Mouse (Mus musculus) retina, adult 2 months (tissue): ENCODE measurements at regions not wholly inside any gene's neighbourhood (a gene's known extent, or its start where the extent isn't known, plus 50 kb on each side); places are given as distances from the start of the nearest gene placed in this dataset.

Experiments
- DNase-seq: peaks from one replicate; pipeline ENCODE4 v3.0.0-alpha.2; 2012; ENCODE audit warnings: low read depth, low spot score

DNA sequence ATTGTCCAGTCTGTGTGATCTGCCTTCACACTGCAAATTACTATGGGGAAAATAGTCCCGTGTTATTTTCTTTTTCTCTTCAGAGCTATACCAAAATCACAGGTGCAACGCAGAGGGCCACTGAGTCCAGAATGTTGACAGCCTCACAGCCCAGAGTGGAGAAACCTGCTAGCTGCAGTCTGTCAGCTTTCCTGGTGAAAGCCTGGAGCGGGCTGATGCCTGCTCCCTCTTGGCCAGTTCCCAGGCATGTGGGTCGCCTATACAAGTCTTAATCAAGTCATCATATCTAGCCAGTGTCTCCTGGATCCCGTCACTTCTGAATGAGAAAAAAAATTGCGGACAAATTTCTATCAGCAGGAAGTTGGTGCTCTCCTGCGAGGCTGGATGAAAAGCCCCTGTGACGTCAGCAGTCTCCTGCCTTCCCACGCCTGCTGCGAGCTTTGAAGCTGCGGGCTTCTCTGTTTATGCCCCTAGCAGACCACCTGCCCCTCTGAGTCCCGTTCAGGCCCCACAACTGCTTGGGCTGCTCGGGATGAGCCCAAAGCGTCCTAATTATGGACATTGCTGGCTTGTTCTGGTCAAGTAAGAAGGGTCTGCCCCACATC is 227.1 kb upstream of the Hes1 start:
- DNase-seq = no peak

DNA sequence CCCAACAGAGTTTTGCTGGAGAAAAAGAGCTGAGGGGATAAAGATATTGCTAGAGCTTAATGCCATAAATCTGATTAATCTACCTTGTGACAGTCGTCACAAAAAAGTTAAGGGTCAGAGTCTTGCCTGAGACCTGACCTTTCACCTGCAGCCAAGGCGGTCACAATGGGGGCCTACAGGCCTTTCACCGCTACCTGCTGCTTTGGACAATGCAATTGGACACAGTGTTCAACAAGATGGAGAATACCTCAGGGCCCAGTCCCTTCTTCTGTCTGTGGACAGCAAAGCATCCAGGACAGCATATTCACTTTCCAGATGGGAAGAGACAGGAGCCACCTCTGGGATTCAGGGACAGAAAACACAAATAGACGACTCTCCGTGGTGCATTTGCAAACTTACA is 226.3 kb upstream of the Hes1 start:
- no peak for DNase-seq

DNA sequence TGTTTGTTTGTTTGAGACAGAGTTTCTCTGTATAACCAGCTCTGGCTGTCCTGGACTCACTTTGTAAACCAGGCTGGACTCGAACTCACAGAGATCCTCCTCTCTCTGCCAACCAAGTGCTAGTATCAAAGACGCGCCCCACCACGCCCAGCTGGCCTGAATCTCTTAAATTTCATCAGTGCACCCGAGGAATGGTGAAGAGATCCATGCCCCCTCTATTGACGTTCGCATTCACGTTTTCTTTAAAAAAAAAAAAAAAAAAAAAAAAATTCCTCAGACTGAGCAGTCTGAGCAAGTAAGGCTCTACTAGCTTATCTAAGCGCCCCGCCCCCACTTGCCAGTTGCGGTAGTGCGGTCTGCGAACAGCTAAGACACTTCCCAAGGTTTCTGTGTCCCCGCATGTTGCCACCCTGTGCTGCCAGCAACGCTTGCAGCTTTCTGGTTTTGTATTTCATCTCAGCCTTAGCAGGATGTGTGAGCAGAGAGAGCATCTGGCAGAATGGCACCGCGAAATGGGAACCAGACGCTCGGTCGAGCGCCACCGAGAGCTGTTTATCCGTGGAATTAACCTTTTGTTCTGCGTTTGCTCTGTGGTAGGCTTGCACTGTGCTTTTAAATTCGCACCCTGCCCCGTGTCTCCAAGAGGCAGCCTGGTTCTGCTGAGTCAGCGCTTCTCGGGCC is 225.1 kb upstream of the Hes1 start:
- no peak for DNase-seq

DNA sequence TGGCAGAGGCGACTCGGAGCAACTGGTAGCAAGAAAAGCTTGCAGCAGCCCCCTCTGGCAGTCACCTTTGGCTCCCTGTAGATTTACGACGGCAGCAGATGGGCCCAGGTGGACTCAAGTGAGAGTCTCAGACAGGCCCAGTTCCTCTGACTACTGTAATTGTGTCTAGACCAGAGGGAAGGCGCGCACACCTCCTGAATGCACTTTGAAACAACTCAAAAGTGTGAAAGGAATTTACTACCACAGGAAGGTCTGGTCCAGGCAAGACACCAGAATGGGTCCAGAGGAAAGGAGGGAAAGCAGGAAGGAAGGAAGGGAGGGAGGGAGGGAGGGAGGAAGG is 224.6 kb upstream of the Hes1 start:
- DNase-seq = no peak

DNA sequence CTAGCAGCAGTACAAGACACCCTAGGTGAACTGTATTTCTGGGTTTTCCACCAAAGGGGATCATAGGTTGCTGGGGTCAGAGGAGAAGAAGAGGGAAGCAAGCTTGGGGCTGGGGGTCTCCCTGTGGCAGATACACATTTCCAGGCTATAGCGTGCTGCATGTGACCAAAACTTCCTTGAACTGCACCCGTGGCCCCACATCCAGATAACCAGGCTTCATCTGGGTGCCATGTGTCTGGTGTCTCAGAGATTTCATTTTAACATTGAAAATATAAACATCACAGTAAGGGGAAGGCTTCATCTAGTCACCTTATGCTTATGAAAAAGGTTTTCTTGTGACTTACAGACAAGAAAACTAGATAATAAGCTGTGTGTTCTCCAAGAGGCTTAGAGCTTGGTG is 223.8 kb upstream of the Hes1 start:
- no peak for DNase-seq

DNA sequence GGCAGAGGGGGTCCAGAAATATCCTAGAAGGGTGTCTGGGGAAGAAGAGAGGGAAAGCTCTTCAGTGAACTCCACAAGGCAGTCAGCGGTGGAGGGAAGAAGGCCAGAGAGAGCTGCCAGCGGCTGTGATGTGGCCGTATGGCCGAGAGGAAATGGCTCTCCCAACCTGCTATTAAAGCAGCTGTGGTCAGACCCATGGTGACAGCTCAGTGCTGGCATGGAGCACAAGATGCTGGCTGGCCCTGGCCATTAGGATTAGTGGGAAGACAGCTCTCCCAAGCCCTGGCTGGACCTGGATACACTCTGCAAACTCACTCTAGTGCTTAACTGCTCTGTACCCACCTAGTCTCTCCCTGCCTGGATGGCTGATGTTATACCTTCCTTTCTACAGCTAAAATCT is 223.1 kb upstream of the Hes1 start:
- no peak for DNase-seq

DNA sequence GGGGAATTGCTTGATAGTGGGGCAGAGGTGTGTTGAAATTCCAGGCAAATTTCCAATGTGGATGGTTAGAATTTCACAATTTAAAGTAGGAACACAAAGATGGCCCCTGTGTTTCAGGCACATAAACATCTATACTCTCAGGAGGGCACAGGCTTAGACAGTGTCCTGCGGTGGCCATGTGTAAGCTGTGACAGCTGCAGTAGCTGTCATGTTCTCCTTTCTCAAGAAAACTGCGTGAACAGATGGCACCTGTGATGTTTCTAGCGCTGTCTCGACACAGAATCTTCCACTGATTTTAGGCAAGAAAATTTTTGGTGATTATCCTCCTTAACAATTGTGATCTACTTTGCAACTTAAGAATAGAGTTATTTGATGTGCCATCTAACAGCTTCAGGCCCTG is 222.1 kb upstream of the Hes1 start:
- DNase-seq = no peak

DNA sequence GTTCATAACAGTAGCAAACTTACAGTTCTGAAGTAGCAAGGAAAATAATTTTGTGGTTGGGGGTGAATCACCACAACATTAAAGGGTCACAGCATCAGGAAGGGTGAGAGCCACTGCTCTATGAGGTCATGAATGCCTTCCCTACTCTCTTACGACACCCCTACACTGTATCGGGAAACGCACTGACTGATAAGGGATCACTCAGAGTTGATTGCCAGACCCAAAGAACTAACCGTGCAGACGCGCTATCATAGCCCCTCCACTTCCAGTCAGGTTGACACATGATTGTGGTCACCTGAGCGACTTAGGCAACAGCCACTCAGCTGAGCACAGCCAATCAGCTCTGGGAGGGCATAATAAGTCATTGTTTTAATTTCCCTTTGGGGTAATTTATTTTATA is 220.7 kb upstream of the Hes1 start:
- DNase-seq = no peak

DNA sequence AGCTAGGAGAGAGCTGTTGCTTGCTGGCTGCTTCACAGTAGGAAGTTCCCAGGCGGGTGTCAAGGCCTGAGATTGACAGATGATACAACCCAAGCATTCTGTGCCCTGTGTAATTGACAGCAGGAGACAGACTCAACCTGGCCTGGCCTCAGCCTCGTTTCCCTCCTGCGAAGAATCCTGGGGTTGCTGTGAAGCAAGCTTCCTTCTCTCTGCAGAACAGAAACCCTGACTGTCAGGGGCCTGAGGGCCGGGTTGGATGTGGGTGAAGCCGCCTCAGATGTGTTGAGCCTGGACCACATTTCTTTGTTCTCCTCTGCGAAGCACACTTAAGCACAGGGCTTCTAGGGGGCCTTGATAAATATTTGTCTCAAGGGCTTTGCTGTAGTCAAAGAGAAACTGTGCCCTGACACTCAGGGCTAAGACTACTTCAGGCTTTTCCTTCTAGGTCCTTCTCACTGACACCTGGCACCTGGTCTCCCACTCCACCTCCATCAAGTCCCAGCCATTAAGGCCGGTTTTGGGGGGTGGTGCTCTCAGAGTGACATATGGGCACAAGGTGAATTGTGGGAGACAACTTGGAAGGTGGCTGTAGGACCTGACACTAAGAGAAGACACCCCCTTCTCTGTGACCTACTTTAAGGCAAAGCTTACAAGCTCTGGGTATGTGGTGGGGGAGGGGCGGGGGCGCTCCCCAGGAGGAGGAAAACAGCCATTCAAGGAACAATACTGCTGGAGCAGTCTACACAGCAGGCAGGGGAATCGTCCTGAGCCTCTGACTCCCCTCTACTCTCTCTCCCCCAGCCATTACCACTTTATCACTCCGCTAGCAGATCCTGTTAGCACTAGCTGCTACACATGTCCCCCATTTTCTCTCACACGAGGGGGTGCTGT is 219.2 kb upstream of the Hes1 start:
- DNase-seq = no peak

DNA sequence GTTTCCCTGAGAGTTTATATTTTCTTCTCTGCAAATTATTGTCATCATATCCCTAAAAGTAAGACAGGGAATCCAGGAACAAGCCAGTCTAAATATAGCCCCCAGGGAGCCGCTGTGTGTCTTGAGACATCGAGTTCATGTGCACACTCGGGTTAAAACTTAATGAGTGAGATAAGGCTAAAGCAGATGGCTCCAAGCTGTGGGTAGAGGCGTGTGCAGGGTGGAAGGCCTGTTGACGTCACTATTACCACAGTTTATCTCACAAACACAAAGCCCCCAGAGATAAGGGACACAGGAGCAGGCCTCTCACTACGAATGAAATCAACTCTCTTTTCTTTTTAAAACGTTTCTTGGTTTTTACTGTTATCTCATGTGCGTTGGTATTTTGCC is 218.6 kb upstream of the Hes1 start:
- no peak for DNase-seq

DNA sequence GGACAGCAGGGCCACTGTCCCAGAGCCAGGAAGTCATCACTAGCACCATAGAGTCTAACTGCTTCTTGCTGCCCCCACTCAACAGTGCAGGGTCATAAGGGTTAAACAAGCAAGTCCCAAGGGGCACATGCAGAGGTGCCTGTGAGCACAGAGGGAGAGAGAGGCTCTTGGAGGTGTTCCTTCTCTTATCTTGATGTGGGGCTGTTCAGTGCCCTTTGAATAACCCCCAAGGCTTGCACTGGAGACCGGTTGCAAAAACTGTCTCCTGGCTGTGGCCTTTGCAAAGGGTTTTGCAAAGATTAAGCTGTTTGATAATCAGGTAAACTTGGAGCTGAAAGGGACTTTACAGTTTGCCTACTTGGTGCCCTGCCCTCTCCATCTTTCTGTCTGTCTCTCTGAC is 217.1 kb upstream of the Hes1 start:
- no peak for DNase-seq

DNA sequence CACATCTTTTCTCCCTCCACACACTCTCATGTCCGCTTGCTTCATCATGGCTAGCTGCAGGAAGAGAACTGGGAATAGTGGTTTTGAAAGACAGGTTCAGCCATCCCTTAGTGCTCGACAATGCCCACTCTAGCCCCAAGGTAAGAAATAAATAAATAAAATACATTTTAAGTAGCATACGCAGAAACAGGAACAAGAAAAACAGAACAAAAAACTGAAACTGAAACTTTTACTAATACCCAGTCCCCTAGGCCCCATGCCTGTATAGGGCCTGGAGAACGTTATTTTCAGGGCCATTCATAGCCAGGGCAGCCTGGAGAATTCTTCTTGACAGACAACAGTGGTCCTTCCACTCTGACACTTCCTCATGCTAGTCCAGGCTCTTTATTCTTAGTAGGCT is 216.4 kb upstream of the Hes1 start:
- DNase-seq = no peak

DNA sequence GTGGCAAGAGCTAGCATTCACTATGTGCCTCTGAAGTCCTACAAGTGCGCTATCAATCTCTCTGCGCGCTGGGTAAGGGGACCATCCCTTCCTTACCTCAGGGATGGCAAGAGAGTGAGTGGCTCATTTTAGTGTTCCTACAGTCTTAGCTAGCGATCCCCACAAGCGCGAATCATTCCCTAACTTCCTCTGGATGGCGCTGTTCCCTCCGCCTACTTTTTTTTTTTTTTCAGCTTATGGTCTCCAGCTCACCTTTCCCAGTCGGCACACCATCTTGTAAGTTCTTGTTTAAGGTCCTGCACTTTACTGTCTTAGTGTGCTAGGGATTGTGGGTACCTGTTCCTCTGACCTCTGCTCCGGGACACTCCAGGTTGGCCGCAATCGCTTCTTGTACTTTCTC is 215.7 kb upstream of the Hes1 start:
- no peak for DNase-seq

DNA sequence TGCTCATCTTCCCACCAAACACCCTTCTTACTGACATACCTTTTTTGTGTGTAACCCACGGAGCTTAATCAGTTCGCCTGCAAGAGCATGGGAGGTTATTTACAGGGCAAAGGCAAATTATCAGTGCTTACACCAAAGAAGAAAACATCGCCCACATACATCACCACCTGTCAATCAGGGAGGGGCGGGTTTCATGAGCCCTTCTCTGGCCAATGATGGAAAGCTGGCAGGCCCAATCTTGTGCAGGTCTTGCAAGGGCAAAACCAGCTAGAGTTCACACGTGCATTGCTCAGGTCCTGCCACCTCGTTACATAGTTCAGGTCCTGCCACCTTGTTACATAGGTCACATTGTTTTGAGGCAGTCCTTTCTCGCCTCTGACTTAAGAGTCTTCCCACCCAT is 214.7 kb upstream of the Hes1 start:
- DNase-seq = no peak

DNA sequence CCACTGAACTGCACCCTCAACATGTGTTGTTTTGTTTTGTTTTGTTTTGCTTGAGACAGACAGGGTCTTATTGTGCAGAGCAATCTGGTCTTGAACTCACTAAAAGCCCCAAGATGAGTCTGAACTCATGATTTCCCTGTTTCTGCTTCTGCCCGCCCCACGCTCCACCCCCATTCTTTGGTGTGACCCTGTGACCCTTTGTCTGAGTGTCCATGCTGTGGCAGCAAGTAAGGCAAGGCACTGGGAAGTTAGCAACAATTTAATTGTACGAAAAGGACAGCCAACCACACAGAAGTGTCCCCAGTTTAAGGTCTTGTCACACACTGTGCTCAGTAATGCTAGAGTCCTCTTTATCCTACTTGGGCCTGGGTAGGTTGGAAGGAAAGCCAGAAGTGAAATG is 213.6 kb upstream of the Hes1 start:
- no peak for DNase-seq

DNA sequence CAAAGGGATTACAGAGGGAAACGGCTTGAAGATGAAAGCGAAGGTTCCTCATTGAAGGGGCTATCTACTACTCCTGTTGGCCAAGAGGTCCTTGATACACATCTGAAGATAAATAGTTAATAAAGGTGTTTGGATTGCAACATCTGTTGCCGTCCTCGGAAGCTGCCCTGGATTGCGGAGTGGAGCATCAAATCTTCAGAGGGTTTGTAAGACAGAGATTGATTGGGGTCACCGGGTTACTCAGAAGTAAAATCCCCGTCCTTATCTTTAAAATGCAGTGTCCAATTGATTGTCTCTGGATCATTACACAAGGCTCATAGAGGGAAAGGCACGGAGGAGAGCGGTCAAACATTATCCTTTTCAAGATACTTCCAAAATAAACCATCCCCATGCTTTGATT is 212.4 kb upstream of the Hes1 start:
- DNase-seq = no peak

DNA sequence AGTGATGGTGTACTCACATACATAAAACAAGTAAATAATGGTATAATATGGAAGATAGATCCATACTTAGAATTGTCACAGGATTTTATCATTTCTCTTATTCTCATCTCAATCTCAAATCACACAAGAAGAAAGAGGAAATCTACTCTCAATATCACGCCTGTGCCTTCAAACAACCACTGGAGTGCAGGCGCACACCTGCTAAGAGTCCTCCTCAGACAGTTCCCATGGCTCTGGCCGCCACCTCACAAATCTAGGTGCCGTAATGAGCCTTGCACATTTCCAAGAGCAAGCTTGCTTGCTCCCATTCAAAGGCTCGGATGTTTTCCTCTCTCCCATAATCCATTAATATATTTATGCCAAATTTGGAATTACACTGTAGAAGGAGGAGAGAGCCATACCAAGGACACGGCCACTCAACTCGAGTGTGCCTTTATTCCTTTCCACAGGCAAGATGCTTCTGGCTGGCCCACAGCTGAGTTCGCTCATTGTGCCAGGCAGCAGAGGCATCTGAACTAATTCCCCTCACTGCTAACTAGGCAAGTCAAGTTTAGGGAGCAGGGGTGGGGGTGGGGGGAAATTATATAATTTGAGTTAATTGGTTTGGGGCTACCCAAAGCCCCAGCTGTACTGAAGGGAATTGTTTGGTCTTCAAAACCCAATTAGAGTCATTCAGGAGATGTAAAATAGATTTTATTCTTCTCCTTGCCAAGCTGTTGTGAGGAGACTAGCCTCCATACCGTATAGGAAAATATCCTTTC is 209.2 kb upstream of the Hes1 start:
- DNase-seq = no peak

DNA sequence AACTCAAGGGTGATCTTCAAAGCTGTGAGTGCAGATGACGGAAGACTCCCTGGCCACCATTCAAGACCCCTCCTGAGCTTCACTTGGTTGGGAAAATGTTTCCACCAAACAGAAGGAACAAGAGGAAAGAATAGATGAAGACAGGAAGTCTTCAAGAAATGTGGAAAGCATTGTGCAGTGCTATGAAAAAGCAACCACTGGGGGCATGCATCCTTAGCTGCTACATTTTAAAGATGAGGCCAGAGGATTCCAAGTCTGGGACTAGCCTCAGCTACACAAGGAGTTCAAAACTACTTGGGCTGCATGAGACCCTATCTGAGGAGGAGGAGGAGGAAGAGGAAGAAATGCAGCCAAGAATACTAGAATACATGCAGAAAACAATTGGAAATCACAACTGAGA is 207.6 kb upstream of the Hes1 start:
- DNase-seq = no peak

DNA sequence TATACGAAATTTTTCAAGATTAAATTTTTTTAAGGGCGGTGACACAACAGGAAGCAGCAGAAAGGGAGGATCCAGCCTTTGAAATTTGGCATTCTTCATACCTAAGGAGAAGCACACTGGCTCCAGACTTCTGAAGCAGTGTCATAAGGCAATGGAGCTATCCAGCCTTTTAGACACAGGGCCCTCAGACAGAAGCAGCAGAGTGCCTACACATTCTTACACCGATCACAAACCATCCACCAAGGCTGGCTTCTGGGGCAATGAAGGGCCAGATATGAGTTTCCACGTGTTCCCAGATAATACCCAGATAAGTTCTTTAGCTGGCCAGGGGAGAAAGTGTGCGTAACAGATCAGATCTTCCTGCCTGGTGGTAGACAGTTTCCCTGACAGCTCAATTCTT is 205.5 kb upstream of the Hes1 start:
- no peak for DNase-seq

DNA sequence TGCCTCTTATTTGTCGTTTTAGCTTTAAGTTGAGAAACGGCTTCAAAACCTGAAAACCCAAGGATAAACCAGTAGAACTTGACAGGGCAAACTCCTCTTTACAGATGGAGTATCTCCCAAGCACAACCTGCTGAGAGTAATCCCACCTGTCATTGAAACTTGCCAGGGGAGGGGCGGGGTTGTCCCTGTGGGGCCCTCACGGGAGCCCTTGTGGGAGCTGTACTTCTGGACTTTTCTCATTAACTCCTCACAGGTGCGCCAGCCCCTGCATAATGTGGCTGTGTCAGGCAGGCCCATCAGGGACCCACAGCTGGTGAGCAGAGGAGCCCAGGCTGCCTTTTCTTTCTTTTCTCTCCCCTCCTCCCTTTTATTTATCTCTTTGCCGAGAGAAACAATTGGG is 203.9 kb upstream of the Hes1 start:
- DNase-seq = no peak

DNA sequence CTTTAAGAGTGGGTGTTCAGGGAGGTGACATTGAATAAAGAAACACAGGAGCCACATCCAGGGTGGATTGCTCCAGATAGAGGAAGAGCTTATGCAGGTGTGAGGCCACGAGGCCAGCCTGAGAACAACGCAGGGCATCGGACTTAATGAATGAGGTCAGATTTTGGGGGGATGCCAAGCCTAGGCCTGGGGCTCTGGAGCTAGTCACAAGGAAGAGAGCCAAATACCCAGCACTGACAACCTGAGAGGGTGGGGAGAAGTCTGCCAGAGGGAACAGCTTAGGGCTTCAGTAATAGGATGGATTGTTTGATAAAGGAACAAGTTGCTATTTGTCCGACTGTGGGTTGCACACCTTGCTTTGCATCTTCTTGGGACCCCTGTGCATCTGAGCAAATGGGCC is 203.1 kb upstream of the Hes1 start:
- DNase-seq = no peak

DNA sequence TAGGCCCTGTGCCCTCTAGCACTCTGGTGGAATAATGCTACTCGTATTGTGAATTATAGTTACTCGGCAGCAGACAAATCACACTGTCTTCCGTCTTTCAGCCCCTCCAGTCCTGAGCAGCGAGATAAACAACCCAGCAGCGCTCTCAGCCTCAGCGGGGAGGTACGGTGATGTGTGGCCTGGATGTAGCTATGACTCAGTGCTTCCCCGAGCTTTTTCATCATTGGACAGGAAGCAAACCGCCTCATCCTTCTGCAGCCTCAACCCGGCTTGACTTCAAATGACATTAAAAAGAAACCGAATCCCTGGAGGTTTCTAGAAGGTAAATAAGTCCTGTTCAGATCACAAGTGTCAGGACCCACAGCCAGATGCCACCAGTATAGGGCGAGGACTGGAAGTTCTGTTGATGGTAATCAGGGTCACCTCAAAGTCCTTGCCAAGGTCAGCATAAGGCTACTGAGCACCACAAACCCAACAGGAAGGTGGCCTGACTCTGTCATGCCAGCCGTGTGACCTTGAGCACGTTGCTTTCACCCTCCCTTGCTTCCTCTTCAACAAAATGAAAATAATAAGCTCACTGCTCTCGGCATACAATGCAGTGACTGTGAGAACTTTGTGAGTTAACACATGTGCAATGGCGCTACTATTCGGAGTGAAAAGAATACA is 199.0 kb upstream of the Hes1 start:
- no peak for DNase-seq
